Mouse (Mus musculus) megakaryocyte, embryonic 14.5 days (primary cell): Measurements from ENCODE around the gene Rbx1.

Experiments
- FLI1 ChIP-seq: IDR thresholded peaks from 2 replicates; pipeline ENCODE4 v1.6.1; 2012; ENCODE audit warnings: low read length, inconsistent platforms, mixed read lengths
- GATA1 ChIP-seq: IDR thresholded peaks from 3 replicates; pipeline ENCODE4 v1.6.1; 2012; ENCODE audit warnings: mixed read lengths, low read length, inconsistent platforms, borderline replicate concordance

- TF ChIP-seq GATA1: no peak
- TF ChIP-seq FLI1: no peak
Measured at GRCm38 (mm10) chr15:81503995-81504394, 37.9 kb downstream of the Rbx1 start.
